Mouse (Mus musculus) heart, embryonic 14.5 days (tissue): ENCODE results near the gene Rps18. TPM values are rescaled to one million over a fixed set of nuclear protein-coding genes. Genes with fewer than 3 reads are reported as not detected.
"Not testable (repeated sequence)": the region's sequence is repeated elsewhere in the genome, so short reads cannot be mapped to it uniquely, and the experiment has no call there.

ENCODE experiments used
- ATAC-seq: fragments of 200-750 bp; cut with Nextera tagmentation; 2 replicates; pipeline ENCODE4 v1.8.0; 2017; ENCODE audit warnings: low read depth, moderate TSS enrichment; ENCODE audit not compliant: insufficient number of reproducible peaks, insufficient read depth, low FRiP score
- H3K27ac ChIP-seq, 2 experiments: fragments of 200-500 bp in 1 of 2; fragments of 300-500 bp in 1 of 2; sonication (generic) in 1 of 2; replicated peaks in 1 of 2; 2 replicates each; pipeline ENCODE4 v1.5.1; 2012 to 2014; ENCODE audit warnings: low read depth in 2 of 2, low read length in 2 of 2, control low read depth in 1 of 2, mild to moderate bottlenecking in 1 of 2, mixed read lengths in 1 of 2; ENCODE audit not compliant: control insufficient read depth in 1 of 2, insufficient read depth in 1 of 2
- H3K27me3 ChIP-seq: fragments of 300-500 bp; sonication (generic); 2 replicates; pipeline ENCODE4 v1.6.1; 2014; ENCODE audit warnings: mild to moderate bottlenecking, low read length, control low read depth; ENCODE audit not compliant: control insufficient read depth, insufficient read depth
- H3K36me3 ChIP-seq: fragments of 300-500 bp; sonication (generic); 2 replicates; pipeline ENCODE4 v1.6.1; 2014; ENCODE audit warnings: mild to moderate bottlenecking, control low read depth, low read length, mixed read lengths; ENCODE audit not compliant: control insufficient read depth, insufficient read depth
- H3K4me1 ChIP-seq, 2 experiments: fragments of 200-500 bp in 1 of 2; fragments of 300-500 bp in 1 of 2; sonication (generic) in 1 of 2; 2 replicates each; pipeline ENCODE4 v1.6.1; 2012 to 2014; ENCODE audit warnings: low read length in 2 of 2, control low read depth in 1 of 2, mixed read lengths in 1 of 2; ENCODE audit not compliant: control insufficient read depth in 2 of 2, insufficient read depth in 2 of 2
- H3K4me2 ChIP-seq: fragments of 300-500 bp; sonication (generic); 2 replicates; pipeline ENCODE4 v1.6.1; 2014; ENCODE audit warnings: mild to moderate bottlenecking, low read length
- H3K4me3 ChIP-seq, 2 experiments: fragments of 200-500 bp in 1 of 2; fragments of 300-500 bp in 1 of 2; sonication (generic) in 1 of 2; 2 replicates each; pipeline ENCODE4 v1.5.1; 2012 to 2014; ENCODE audit warnings: low read length in 2 of 2, mild to moderate bottlenecking in 2 of 2, control low read depth in 1 of 2, low read depth in 1 of 2, moderate library complexity in 1 of 2; ENCODE audit not compliant: control insufficient read depth in 1 of 2, insufficient read depth in 1 of 2
- H3K9ac ChIP-seq: fragments of 300-500 bp; sonication (generic); 2 replicates; pipeline ENCODE4 v1.6.1; 2014; ENCODE audit warnings: mild to moderate bottlenecking, low read length
- H3K9me3 ChIP-seq: fragments of 300-500 bp; sonication (generic); 2 replicates; pipeline ENCODE4 v1.6.1; 2016; ENCODE audit warnings: low read length, control low read depth; ENCODE audit not compliant: control insufficient read depth
- WGBS: fragments of 180-500 bp; shearing (Covaris S2); extraction: QIAGEN DNeasy Blood & Tissue Kit; methylation state at CpG from one replicate; pipeline ENCODE4 v1.1.7; 2014; 5-methylcytosine and 5-hydroxymethylcytosine counted together
- polyA plus RNA-seq: library from polyadenylated mRNA; unstranded; fragments of >200 nt; fragmentation: Nextera tagmentation; extraction: Ambion mirVana; gene quantifications from 2 replicates; pipeline ENCODE4 v1.2.1, GENCODE M21; 2014

The Rps18 gene
- polyA plus RNA-seq, result 1,085 and 1,186 TPM in 2 replicates

DNA sequence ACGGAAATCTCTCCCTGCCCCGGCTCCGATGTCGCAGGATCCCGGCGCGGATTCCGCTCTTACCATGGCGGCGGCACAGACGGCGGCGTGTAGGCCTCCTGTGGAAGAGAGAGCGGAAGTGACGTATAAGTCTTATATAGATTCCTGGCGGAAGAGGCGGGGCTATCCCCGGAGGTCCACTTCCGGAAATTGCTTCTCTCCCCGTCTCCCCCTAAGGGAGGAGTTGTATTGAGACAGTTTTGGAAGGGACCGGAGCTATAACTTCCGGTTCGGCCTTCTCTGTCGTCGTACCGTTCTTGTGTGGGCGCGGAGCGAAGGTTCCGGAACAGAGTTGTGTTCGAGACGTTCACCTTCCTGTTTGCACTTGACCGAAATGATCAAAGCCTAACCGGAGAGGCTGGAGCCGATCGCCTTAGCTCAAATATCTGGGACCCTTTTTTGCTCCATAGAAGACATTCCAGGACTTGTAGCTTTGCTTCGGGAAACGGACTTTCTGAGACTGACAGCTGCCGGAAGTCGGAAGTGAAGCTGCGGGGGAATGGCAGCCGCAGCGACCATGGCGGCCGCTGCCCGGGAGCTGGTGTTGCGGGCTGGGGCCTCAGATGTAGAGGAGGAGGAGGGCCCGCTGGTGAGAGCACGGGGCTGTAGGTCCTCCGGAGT lies at the start of gene Rps18, which contains the start of gene Vps52:
Gene Rps18 (minus strand): TSS at position 447 of the 660 bp plus-strand sequence.
Gene Vps52 (plus strand): TSS at position 258 of the 660 bp plus-strand sequence.
- WGBS, result under 1% methylated on average over 50 of the region's 50 CpGs
- peaks cover 60% of the 10 kb centered on the region for H3K36me3 ChIP-seq

DNA sequence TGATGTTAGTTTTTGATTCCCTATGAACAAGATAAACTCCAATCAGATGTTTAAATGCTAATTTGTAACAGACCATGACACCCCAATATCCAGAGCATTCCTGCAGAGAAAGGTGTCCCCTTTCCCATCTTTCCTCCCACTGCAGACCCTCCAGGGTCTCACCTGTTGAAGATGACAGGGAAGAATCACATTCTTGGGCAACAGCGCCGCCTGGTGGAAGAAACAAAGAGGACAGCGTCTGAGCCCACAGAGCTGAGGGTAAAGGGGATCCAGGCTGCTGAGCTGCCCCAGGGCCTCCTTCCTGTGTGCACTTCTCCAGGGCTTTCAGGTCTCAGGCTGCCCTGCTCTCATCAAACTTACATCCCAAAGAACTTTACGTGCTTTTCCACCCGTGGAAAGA lies 47.6 kb upstream of the Rps18 start:
- Histone ChIP-seq H3K4me2 (no peak overlapping the region), H3K9ac (no peak overlapping the region), H3K4me1 (peaks cover 0 to 2% of the 10 kb centered on the region in 2 experiments; a peak in 1 of 4 replicates), H3K4me3 (no peak overlapping the region), H3K27ac (no peak overlapping the region), H3K9me3 (peaks cover 4% of the 10 kb centered on the region; the same call in 1 of the 2 replicates), H3K36me3 (no peaks in the 10 kb centered on the region), H3K27me3 (peaks cover 20% of the 10 kb centered on the region)
- ATAC-seq, result no peak
- WGBS, result 5% methylated on average over 5 of the region's 5 CpGs

More for the DNA sequence above, at the start of gene Rps18, which contains the start of gene Vps52:
- peak; percentile 80 for ATAC-seq
- Histone ChIP-seq H3K9ac (peak within 1 kb of the TSS; percentile 99), H3K9me3 (no peaks in the 10 kb centered on the region), H3K27ac (peak within 1 kb of the TSS; percentile 89 to 93), H3K4me1 (peaks cover 13 to 42% of the 10 kb centered on the region in 2 experiments), H3K4me2 (peak within 1 kb of the TSS; percentile 80), H3K4me3 (peak within 1 kb of the TSS; percentile 86 to 90), H3K27me3 (no peaks in the 10 kb centered on the region)

DNA sequence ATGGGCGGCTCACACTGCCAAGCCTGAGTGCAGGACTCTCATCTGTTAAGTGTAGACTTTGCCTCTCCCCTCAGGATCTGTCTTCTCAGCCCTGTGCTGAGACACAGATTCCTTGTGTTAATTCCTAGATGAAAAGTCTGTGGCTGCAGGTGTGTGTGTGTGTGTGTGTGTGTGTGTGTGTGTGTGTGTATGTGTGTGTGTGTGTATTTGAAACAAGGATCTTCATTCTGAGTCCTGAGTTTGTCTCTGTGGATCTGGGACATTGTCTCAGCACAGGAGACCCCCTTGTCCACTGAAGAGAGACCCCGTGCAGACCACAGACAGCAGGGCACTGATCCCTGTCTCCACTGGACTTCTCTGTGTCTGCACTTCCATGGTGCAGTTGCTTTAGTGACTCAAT lies 45.0 kb upstream of the Rps18 start:
- not testable (repeated sequence) for ATAC-seq, H3K4me3 ChIP-seq, H3K9me3 ChIP-seq, H3K27ac ChIP-seq, H3K4me2 ChIP-seq, H3K9ac ChIP-seq, H3K36me3 ChIP-seq, H3K4me1 ChIP-seq
- WGBS, result 36% methylated on average over 2 of the region's 2 CpGs
- peaks cover 20% of the 10 kb centered on the region for H3K27me3 ChIP-seq

DNA sequence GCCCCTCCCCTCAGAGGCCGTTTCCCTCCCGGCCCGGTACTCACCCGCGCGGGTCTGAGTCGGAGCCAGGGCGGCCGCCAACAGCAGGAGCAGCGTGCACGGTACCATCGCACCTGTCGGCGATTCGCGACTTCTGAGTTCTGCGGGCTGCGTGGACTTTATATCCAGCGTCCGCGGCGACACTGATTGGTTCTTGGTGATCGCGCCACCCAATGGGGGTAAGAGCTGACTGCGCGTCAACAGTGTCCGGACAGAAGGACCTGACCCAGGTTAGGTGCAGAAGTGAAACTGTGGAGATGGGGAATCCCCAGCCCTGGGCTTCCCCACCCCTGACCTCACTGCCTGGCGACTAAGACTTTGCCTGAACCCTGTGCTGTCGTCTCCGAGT lies 44.3 kb upstream of the Rps18 start, which contains the start of gene H2-K1:
Gene H2-K1 (minus strand): TSS at position 198 of the 388 bp plus-strand sequence.
- Histone ChIP-seq H3K9ac (peak within 1 kb of the TSS; percentile 70), H3K36me3 (no peaks in the 10 kb centered on the region), H3K27me3 (peaks cover 20% of the 10 kb centered on the region), H3K9me3 (no peaks in the 10 kb centered on the region), H3K4me2 (peak within 1 kb of the TSS; percentile 100), H3K4me1 (peaks cover 0 to 2% of the 10 kb centered on the region in 2 experiments; a peak in 1 of 4 replicates), H3K27ac (no peak within 1 kb of the TSS), H3K4me3 (peak within 1 kb of the TSS; percentile 63 to 67)
- ATAC-seq, result peak; percentile 69; the same call in 1 of the 2 replicates
- under 1% methylated on average over 30 of the region's 30 CpGs for WGBS

DNA sequence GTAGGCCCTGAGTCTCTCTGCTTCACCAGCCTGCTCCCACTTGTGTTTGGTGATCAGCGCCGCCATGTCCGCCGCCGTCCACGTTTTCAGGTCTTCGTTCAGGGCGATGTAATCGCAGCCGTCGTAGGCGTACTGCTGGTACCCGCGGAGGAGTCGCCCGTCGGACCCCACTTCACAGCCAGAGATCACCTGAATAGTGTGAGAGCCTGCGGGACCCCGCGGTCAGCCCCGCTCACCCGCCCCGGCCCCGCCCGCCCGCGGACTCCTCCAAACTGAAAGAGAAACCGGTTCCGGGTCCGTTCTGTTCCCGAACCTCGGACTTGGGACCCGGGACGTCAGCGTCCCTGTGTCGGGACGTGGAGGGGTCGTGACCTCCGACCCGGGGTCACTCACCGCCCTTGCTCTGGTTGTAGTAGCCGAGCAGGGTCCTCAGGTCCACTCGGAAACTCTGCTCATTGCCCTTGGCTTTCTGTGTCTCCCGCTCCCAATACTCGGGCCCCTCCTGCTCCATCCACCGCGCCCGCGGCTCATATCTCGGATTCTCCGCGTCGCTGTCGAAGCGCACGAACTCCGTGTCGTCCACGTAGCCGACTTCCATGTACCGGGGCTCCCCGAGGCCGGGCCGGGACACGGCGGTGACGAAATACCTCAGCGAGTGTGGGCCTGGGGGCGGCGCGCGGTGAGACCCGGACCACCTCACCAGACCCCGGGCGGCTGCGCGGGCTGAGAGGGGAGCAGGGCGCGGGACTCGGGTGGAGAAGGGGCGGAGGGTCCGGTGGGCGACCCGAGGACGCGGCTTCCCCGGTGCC lies 43.7 kb upstream of the Rps18 start:
- WGBS, result 2% methylated on average over 82 of the region's 87 CpGs
- no peaks in the 10 kb centered on the region for H3K9me3 ChIP-seq
- peak; percentile 65; the same call in 1 of the 2 replicates for ATAC-seq
- peaks cover 20% of the 10 kb centered on the region for H3K27me3 ChIP-seq
- H3K9ac ChIP-seq, result peak overlapping the region; percentile 70
- H3K4me3 ChIP-seq, result peak overlapping the region; percentile 63 to 67
- peak overlapping the region; percentile 100 for H3K4me2 ChIP-seq
- peaks cover 0 to 2% of the 10 kb centered on the region in 2 experiments; a peak in 1 of 4 replicates for H3K4me1 ChIP-seq
- no peaks in the 10 kb centered on the region for H3K36me3 ChIP-seq
- H3K27ac ChIP-seq, result no peak overlapping the region

DNA sequence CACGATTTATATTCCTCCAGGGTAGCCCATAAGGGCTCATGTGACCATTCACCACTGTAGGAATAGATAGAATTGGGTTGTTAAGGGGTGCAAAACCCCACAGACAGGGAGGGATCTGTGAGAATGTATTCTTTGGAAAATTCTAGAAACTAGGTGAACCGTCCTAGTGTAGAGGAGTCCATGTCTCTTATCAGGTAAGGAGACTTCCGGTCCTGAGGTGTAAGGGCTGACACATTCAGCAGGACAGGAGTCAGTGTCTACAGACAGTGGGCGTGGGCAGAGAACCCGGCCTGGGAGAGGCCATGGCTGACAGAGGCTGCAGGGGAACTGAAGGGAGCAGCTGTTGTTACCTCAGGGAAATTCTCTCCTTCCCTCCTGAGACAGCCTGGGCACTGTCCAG lies 42.9 kb upstream of the Rps18 start:
- not testable (repeated sequence) for H3K27ac ChIP-seq, H3K4me2 ChIP-seq, H3K4me3 ChIP-seq, H3K9me3 ChIP-seq, H3K9ac ChIP-seq, H3K36me3 ChIP-seq, H3K4me1 ChIP-seq, ATAC-seq
- 40% methylated on average over 5 of the region's 5 CpGs for WGBS
- H3K27me3 ChIP-seq, result peaks cover 20% of the 10 kb centered on the region

DNA sequence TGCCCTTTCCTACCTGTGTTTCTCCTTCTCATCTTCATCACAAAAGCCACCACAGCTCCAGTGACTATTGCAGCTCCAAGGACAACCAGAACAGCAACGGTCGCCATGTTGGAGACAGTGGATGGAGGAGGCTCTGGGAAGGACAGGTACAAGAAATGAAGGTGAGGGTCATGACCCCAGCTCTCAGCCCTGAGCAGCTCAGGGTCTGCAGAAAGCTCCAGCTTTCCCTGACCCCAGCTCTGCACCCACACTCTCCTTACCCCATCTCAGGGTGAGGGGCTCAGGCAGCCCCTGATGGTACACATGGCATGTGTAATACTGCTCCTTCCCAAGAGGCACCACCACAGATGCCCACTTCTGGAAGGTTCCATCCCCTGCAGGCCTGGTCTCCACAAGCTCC lies 41.2 kb upstream of the Rps18 start:
- not testable (repeated sequence) for H3K9ac ChIP-seq, H3K27ac ChIP-seq, H3K4me3 ChIP-seq, H3K4me1 ChIP-seq, ATAC-seq, H3K9me3 ChIP-seq, H3K36me3 ChIP-seq, H3K4me2 ChIP-seq
- WGBS, result 79% methylated on average over 2 of the region's 2 CpGs
- H3K27me3 ChIP-seq, result peaks cover 20% of the 10 kb centered on the region
